Mouse (Mus musculus) limb, embryonic 10.5 days (tissue): ENCODE data around the gene Sec22c. TPM values are rescaled to one million over a fixed set of nuclear protein-coding genes. Genes with fewer than 3 reads are reported as not detected.

Experiments
- DNase-seq: peaks from one replicate; pipeline ENCODE4 v3.0.0-alpha.2; 2017; ENCODE audit warnings: low spot score
- H3K27ac ChIP-seq: fragments of 300-500 bp; sonication (generic); 2 replicates; pipeline ENCODE4 v1.5.1; 2016; ENCODE audit warnings: mild to moderate bottlenecking
- H3K27me3 ChIP-seq: fragments of 300-500 bp; sonication (generic); 2 replicates; pipeline ENCODE4 v1.6.1; 2016; ENCODE audit warnings: low read depth, mild to moderate bottlenecking; ENCODE audit not compliant: poor library complexity, severe bottlenecking
- H3K36me3 ChIP-seq: fragments of 300-500 bp; sonication (generic); 2 replicates; pipeline ENCODE4 v1.6.1; 2016; ENCODE audit warnings: mild to moderate bottlenecking, moderate library complexity
- H3K4me1 ChIP-seq: fragments of 300-500 bp; sonication (generic); 2 replicates; pipeline ENCODE4 v1.6.1; 2016
- H3K4me3 ChIP-seq: fragments of 300-500 bp; sonication (generic); 2 replicates; pipeline ENCODE4 v1.5.1; 2016; ENCODE audit warnings: mild to moderate bottlenecking, moderate library complexity
- H3K9me3 ChIP-seq: fragments of 300-500 bp; sonication (generic); replicated peaks from 2 replicates; pipeline ENCODE4 v1.6.1; 2016; ENCODE audit warnings: mild to moderate bottlenecking
- WGBS: fragments of 180-500 bp; shearing (Covaris S2); methylation state at CpG from one replicate; pipeline ENCODE4 v1.1.7; 2016; 5-methylcytosine and 5-hydroxymethylcytosine counted together
- polyA plus RNA-seq: library from polyadenylated mRNA; unstranded; fragments of >200 nt; fragmentation: Nextera tagmentation; extraction: Ambion mirVana; gene quantifications from 2 replicates; pipeline ENCODE4 v1.2.1, GENCODE M21; 2016

Sec22c gene
- polyA plus RNA-seq, 1 experiment from 2014 or later, result 12.6 TPM

DNA sequence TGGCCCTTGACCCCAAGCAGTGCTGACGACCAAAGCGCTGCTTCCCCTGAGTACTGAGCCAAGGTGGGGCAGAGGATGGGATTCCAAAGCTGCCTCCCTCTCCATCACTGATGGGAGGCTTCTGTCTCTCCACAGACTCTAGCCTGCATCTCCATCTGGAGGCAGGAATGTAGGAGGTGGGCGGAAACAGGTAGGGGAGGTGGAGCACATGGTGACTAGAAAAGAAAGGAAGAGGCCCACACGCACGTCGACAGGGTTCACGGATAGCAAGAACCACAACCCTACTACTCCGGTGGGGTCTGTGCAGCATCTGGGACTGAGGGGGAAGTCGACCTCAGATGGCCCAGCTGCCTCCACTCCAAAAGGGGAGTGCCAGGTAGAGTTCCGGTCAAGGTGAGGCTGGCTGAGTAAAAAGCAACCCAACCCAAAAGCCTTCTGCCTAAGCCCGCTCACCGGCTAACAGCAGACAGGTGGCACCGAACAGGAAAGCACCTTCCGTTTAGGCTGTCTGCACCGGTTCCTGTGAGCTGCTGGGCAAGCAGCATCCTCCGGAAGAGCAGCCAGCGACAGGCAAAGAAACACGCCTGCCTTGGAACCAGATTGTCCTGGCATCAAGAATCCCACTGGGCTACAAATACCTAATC, 23.1 kb downstream of the Sec22c start:
- Histone ChIP-seq H3K27me3 (peaks cover 14% of the 10 kb centered on the region; the same call in 1 of the 2 replicates), H3K27ac (no peak overlapping the region), H3K9me3 (no peaks in the 10 kb centered on the region), H3K4me1 (peaks cover 9% of the 10 kb centered on the region; the same call in 1 of the 2 replicates), H3K4me3 (no peak overlapping the region), H3K36me3 (peaks cover 32% of the 10 kb centered on the region)
- no peak for DNase-seq
- WGBS, result 73% methylated on average over 18 of the region's 18 CpGs

DNA sequence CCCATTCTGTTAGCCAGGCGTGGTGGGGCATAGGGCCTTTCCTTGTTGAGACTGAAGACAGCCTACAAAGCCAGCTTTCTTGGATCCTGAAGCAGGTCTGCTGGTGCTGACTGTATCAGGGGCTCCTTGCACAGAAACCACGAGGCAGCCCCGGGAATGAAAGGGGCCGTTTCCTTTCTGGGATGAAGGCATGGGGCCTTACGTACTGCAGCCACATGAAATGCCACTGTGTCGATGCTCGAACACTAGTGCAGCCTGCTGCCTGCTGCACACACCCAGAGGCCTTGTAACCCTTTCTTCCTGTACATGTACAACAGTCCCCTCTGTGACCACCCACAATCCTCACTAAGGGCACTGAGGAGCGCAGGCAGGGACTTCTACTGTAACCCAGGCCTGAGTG, 24.1 kb downstream of the Sec22c start:
- Histone ChIP-seq H3K4me3 (no peak overlapping the region), H3K36me3 (peaks cover 30% of the 10 kb centered on the region), H3K9me3 (no peaks in the 10 kb centered on the region), H3K4me1 (peaks cover 9% of the 10 kb centered on the region; the same call in 1 of the 2 replicates), H3K27me3 (peaks cover 14% of the 10 kb centered on the region; the same call in 1 of the 2 replicates), H3K27ac (no peak overlapping the region)
- no peak for DNase-seq
- WGBS, result 88% methylated on average over 8 of the region's 8 CpGs

DNA sequence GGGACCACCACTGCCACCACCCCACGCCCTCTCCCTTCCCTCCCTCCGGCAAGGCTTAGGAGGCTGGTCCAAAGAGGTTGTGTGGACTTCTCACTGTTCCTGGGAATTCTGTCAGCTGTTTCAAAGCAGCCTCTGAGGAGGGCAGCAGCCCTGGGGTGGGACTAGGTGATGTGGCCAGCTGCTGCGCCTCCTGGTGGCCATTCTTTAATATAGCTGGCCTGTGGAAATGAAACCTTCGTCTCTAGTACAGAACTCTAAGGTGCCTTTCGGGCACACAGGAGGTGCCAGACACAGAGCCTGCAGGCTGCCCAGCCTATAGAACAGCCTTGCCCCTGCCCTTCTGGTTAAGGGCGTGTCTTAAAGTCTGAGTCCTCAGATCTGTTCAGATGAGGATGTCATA, 25.7 kb downstream of the Sec22c start:
- Histone ChIP-seq H3K27ac (no peak overlapping the region), H3K4me1 (peaks cover 9% of the 10 kb centered on the region; the same call in 1 of the 2 replicates), H3K4me3 (no peak overlapping the region), H3K27me3 (peaks cover 14% of the 10 kb centered on the region; the same call in 1 of the 2 replicates), H3K36me3 (peaks cover 17% of the 10 kb centered on the region), H3K9me3 (no peaks in the 10 kb centered on the region)
- 24% methylated on average over 6 of the region's 6 CpGs for WGBS
- DNase-seq, result peak; percentile 77

DNA sequence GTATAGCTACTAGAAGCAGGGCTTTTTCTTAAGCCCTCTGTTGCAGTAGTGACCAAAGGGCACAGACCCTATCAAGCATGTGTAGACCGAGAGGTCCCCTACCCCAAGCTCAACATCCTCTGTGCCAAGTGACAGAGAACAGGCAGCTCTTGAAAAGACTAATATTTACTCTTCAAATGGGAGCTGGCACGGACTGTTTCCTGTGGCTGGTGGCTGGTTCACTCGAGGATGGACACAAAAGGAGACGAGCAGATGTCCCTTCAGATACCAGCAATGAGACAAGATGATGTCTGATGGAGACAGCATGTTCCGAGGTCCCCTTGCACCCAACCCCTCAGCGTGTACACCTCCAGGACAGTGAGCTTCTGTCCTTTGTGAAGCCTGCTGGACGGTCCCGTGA, 27.8 kb downstream of the Sec22c start:
- 84% methylated on average over 8 of the region's 8 CpGs for WGBS
- DNase-seq, result no peak

DNA sequence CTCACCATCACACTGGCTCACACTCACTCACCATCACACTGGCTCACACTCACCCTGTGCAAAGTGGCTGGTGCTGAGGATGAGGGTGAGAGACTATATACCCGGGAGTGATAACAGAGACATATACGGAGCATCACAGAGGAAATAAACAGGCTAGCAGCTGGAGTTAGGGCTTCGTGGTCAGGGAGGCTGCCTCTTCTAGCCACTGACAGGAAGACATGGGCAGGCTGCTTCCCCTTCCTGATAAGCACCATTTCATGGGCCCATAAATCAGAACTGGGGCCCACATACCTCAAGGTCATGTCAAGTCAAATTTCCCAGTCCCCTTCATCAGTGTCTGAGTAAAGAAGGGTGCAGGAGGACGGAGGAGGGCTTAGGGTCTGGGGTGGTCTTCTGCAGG, 28.2 kb downstream of the Sec22c start:
- Histone ChIP-seq H3K9me3 (no peaks in the 10 kb centered on the region), H3K36me3 (peaks cover 5% of the 10 kb centered on the region), H3K4me1 (peaks cover 17% of the 10 kb centered on the region), H3K4me3 (no peak overlapping the region), H3K27me3 (peaks cover 8% of the 10 kb centered on the region; the same call in 1 of the 2 replicates), H3K27ac (no peak overlapping the region)
- DNase-seq, result no peak
- 69% methylated on average over 4 of the region's 4 CpGs for WGBS

More for the DNA sequence above, 27.8 kb downstream of the Sec22c start:
- Histone ChIP-seq H3K27ac (no peak overlapping the region), H3K4me3 (no peak overlapping the region), H3K27me3 (peaks cover 12% of the 10 kb centered on the region; the same call in 1 of the 2 replicates), H3K4me1 (peaks cover 13% of the 10 kb centered on the region), H3K9me3 (no peaks in the 10 kb centered on the region), H3K36me3 (peaks cover 9% of the 10 kb centered on the region)

DNA sequence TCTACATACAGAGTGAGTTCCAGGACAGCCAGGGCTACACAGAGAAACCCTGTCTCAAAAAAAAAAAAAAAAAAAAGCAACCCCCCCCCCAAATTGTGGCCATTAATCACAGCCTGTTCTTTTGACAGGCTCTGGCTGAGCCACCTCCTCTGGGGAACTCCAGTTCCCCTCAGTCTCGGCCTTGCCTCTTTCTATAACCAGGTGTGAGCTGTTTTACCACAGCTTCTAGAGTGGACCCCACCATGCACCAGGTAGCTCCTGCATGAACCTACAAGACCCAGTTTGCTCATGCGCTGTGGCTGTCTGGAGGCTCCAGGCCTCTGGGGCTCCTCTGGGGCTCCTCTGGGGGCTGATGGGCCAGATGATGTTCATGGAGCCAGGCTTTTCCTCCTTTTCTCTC, 29.7 kb downstream of the Sec22c start:
- DNase-seq, result no peak
- Histone ChIP-seq H3K36me3 (no peaks in the 10 kb centered on the region), H3K27me3 (peaks cover 7% of the 10 kb centered on the region), H3K4me1 (peaks cover 21% of the 10 kb centered on the region), H3K9me3 (no peaks in the 10 kb centered on the region), H3K27ac (no peak overlapping the region), H3K4me3 (no peak overlapping the region)
- WGBS, result 92% methylated on average over 2 of the region's 2 CpGs

DNA sequence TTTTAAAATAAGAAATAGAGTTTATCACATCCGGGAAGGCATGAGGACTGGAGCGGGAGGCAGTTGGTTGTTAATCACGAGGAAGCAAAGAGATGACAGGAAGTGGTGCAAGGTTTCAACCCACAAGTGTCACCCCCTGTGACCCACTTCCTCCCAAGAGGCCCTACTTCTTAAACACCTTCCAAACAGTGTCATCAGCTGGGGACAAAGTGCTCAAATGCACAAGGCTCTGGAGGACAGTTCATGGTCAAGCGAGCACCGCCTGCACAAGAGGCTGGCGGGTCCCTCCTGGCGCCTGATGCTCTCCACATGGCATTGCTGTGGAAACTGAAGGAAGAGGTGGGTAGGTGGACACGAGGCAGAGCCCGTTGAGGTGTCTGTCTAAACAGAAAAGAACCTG, 30.3 kb downstream of the Sec22c start:
- Histone ChIP-seq H3K27ac (no peak overlapping the region), H3K36me3 (no peaks in the 10 kb centered on the region), H3K4me1 (peaks cover 25% of the 10 kb centered on the region), H3K4me3 (no peak overlapping the region), H3K9me3 (no peaks in the 10 kb centered on the region), H3K27me3 (peaks cover 13% of the 10 kb centered on the region)
- WGBS, result 86% methylated on average over 9 of the region's 9 CpGs
- no peak for DNase-seq

DNA sequence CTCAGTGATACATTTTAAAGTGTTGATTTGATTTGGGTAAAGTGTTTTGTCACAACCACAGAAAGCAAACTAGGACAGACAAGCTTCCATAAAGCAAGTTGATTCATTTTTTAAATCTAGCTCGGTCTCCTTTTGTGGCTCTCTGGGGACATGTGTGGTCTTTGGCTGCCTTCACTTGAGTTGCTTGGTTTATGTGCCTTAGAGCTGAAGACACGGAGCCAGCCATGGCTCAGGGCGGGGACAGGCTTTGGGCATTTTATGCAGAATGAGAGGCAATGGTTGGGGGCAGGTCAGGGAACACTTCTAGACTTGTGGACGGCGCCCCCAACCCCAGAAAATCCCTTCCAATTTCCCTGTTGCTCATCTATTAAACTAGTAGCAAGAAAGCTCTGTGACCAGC, 31.6 kb downstream of the Sec22c start:
- no peak overlapping the region for H3K4me3 ChIP-seq
- H3K4me1 ChIP-seq, result peaks cover 37% of the 10 kb centered on the region

DNA sequence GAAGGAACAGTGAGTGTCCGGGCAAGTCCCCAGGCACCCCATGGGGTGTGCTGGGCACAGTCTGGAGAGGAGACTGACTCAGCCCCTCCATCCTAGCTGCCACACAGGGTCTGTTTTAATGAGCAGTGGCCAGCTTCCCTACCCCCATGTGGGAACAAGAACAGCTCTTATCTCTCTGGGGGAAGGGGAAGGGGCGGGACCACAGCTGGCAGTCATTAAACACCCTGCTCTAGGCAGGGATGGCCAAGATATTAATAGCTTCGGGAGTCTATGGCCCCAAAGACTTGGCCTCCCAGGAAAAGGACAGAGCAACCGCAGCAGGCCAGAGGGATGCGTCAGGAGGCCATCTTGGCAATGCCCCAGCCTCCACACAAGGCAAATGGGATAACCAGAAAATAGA, 33.0 kb downstream of the Sec22c start:
- Histone ChIP-seq H3K4me1 (peaks cover 40% of the 10 kb centered on the region), H3K9me3 (no peaks in the 10 kb centered on the region), H3K27me3 (peaks cover 40% of the 10 kb centered on the region), H3K4me3 (no peak overlapping the region), H3K36me3 (no peaks in the 10 kb centered on the region), H3K27ac (no peak overlapping the region; the same call in 1 of the 2 replicates)
- DNase-seq, result no peak
- WGBS, result 59% methylated on average over 5 of the region's 5 CpGs

More for the DNA sequence above, 31.6 kb downstream of the Sec22c start:
- Histone ChIP-seq H3K27ac (no peak overlapping the region), H3K27me3 (peaks cover 26% of the 10 kb centered on the region), H3K36me3 (no peaks in the 10 kb centered on the region), H3K9me3 (no peaks in the 10 kb centered on the region)
- WGBS, result 92% methylated on average over 5 of the region's 5 CpGs
- no peak for DNase-seq

DNA sequence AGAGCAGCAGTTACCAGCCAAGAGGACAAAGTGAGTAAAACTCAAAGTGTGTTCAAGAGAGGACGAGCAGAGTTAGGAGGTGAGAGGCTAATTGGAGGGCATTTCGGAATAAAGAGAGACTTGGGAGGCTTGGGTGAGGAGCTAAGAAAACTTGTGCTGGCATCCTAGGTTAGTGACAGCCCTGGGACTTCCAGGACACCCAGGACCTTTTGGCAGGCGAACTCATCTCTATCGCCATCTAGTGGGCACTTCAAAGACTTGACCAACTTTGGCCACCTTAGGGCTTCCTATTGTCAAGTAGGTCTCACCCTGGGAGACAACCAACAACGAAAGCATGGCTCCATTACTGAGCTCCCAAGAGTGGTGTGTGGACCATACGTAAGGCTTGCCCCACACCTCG, 34.0 kb downstream of the Sec22c start:
- Histone ChIP-seq H3K27me3 (peaks cover 49% of the 10 kb centered on the region), H3K9me3 (no peaks in the 10 kb centered on the region), H3K36me3 (no peaks in the 10 kb centered on the region), H3K4me3 (no peak overlapping the region), H3K4me1 (peaks cover 50% of the 10 kb centered on the region), H3K27ac (no peak overlapping the region)
- 26% methylated on average over 7 of the region's 7 CpGs for WGBS
- DNase-seq, result peak; percentile 57

DNA sequence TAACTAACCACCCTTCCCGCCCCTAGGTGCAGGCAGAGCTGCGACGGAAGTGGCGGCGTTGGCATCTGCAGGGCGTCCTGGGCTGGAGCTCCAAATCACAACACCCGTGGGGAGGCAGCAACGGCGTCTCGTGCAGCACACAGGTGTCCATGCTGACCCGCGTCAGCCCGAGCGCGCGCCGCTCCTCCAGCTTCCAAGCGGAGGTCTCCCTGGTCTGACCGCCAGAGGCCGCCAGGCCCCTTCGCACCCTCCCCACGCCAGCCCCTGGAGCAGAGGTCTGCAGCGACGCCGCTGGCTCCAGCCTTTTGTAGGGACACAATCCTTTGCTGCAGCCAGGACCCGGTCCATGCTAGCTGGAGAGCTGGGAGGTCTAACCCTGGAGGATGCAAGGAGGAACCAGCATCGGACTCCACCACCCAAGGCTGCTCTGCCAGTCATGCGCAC, 35.9 kb downstream of the Sec22c start:
- Histone ChIP-seq H3K4me1 (peaks cover 54% of the 10 kb centered on the region), H3K9me3 (no peaks in the 10 kb centered on the region), H3K27ac (peak overlapping the region; percentile 66), H3K4me3 (peak overlapping the region; percentile 46), H3K36me3 (no peaks in the 10 kb centered on the region), H3K27me3 (peaks cover 62% of the 10 kb centered on the region)
- WGBS, result 1% methylated on average over 28 of the region's 28 CpGs
- peak; percentile 86 for DNase-seq

DNA sequence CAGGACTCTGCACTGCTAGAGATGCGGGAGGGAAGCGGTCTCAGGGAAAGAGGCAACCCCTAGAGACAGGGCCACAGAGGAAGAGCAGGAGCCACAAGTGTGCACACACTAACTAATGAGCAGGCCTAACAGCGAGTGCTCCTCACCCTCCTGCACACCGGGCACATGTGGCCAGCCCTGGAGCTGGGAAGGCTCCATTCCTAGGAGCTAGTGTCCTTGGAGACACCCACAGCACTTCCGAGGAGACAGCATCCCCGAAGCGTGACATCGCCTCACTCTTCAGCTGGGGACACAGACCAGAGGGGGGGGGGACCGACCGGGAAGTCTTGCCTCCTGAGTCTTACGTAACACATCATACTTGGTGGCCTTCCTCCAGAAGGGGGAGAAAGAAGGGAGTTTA, 37.5 kb downstream of the Sec22c start:
- Histone ChIP-seq H3K27me3 (peaks cover 62% of the 10 kb centered on the region), H3K27ac (0 out of 2 replicates have a peak overlapping the region, but pooled peaks have one; percentile 25), H3K4me1 (peaks cover 49% of the 10 kb centered on the region), H3K36me3 (no peaks in the 10 kb centered on the region), H3K4me3 (no peak overlapping the region), H3K9me3 (no peaks in the 10 kb centered on the region)
- DNase-seq, result no peak
- 80% methylated on average over 11 of the region's 11 CpGs for WGBS

DNA sequence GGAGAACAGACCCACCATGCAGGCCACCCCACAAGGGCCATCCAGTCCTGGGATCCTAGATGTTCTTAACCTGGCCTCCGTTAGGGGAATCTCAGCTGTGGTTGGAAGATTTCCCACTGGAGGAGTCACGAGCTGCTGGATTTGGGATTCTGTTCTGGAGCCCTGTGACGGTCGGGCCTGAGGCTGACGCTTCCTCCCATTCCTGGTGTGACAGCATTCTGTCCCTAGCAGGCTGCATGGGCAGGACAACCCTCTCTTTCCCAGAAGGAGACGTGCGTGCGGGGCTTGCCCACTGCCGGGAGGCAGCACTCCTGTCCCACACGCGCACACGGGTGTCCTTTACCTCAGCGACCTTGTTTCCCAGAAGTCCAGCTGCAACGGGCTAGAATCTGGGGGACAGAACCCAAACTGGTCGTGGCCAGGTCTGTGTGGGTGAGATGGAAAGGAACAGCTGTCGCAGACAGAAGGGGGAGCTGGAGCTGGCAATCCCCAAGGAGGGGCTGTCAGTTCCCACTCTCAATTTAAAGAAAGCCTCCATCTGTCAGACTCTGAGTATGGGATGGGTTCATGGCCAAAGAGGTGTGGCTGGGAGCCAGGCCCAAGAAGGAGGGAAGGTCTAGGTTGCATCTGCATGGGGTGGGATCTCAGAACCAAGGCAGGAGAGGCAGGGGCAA, 38.2 kb downstream of the Sec22c start:
- no peaks in the 10 kb centered on the region for H3K36me3 ChIP-seq
- no peak overlapping the region for H3K4me3 ChIP-seq
- H3K27me3 ChIP-seq, result peaks cover 62% of the 10 kb centered on the region
- WGBS, result 78% methylated on average over 16 of the region's 16 CpGs
- DNase-seq, result no peak
- no peaks in the 10 kb centered on the region for H3K9me3 ChIP-seq
- no peak overlapping the region for H3K27ac ChIP-seq
- peaks cover 44% of the 10 kb centered on the region for H3K4me1 ChIP-seq
